Mouse (Mus musculus): Measurements from ENCODE around the gene Pxmp4. TPM values are rescaled to one million over a fixed set of nuclear protein-coding genes. Genes with fewer than 3 reads are reported as not detected.

Gene Pxmp4
- polyA plus RNA-seq, 1 experiment from 2014 or later = 24.5 TPM

DNA sequence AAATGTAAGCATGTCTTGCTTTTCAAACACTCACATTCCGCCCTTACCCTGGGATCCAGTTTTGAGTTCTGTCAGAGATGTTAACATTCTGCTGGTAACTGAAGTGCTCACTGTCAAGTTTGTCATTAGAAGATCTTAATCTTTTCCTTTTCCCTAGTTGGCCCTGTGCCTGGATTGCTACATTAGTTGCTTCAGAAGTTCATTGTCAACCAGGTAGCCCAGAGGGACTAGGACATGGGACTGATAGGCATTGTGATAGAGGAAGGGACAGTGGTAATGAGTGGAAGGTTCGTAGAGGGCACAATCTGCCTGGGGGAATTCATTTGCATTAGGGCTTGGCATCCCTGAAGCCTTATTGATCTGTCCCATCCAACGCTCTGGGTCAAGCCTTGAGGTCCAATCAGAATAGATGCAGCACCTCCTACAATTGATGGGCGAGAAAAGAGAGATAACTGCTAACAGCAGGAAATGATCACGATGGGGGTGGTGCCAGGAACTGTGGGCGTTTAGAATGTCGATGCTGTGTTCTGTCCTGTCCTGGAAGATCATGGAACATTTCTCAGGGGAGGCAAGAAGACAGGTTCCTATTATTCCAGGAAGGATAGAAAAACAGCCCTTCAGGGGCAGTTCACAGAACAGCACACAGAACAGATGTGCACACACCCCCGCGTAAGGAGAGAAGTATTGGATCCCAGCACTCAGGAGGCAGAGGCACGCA is 5.7 kb upstream of the Pxmp4 start:
- WGBS (ENCODE audit: insufficient replicate concordance) = 41% methylated on average over 10 of the region's 10 CpGs
- Histone ChIP-seq H3K36me3 (no peaks in the 10 kb centered on the region), H3K4me1 (peaks cover 57% of the 10 kb centered on the region), H3K27me3 (replicated peaks) (0 out of 2 replicates have a peak, but pooled peaks cover 3% of the 10 kb centered on the region), H3K27ac (no peak overlapping the region), H3K9ac (peak overlapping the region; percentile 5; the same call in 1 of the 2 replicates), H3K4me3 (no peak overlapping the region), H3K4me2 (no peak overlapping the region), H3K9me3 (replicated peaks) (no peaks in the 10 kb centered on the region)
- ATAC-seq = no peak

DNA sequence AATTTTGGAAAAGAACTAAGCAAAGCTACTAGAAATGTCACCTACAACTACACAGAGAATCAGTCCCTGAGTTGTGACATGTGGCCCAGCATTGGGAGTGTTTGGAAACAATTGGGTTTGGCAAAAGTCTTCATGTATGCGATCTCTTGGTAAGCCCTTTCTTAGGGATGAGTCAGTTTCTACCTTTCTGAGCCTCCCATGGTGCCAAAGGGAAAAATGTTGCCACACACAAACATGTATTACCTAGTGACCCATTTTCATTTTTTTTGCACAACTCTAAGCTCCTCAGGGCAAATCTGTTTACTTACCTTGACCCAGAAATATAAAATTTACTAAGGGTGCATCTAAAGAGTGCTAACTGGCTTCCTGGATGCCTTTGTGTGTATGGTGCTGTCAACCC is 3.5 kb upstream of the Pxmp4 start:
- Histone ChIP-seq H3K27ac (no peak overlapping the region), H3K4me3 (no peak overlapping the region), H3K9me3 (replicated peaks) (no peaks in the 10 kb centered on the region), H3K4me1 (peaks cover 54% of the 10 kb centered on the region), H3K4me2 (no peak overlapping the region), H3K9ac (no peak overlapping the region), H3K36me3 (no peaks in the 10 kb centered on the region), H3K27me3 (replicated peaks) (0 out of 2 replicates have a peak, but pooled peaks cover 3% of the 10 kb centered on the region)
- ATAC-seq = no peak
- WGBS (ENCODE audit: insufficient replicate concordance) = 68% methylated on average over 1 of the region's 1 CpGs

DNA sequence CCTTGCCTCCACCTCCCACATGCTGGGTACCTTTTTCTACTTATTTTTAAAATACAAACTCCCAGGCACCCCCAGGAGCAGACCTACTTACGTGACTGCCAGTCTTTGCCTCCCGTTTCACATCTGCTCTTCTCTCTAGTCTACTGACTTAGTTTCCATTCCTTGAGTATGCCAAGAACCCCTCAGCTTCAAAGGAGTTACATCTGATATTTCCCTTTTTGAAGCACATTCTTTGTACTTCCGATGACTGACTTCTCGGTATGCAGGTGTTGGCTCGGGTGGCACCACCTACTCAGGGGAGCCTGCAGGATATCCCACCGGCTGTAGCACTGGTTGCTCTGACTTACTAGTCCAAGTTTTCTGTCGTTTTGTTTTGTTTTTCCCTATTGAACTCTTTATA is 648 bp upstream of the Pxmp4 start:
- H3K9me3 ChIP-seq (replicated peaks) = no peaks in the 10 kb centered on the region
- H3K4me1 ChIP-seq = peaks cover 43% of the 10 kb centered on the region
- H3K4me2 ChIP-seq = peak overlapping the region; percentile 81
- ATAC-seq = 0 out of 2 replicates have a peak, but pooled peaks have one; percentile 0
- peak overlapping the region; percentile 87 for H3K27ac ChIP-seq
- peak overlapping the region; percentile 58 for H3K4me3 ChIP-seq
- 23% methylated on average over 7 of the region's 7 CpGs for WGBS (ENCODE audit: insufficient replicate concordance)
- peak overlapping the region; percentile 65 for H3K9ac ChIP-seq
- H3K36me3 ChIP-seq = 0 out of 2 replicates have a peak, but pooled peaks cover 2% of the 10 kb centered on the region
- H3K27me3 ChIP-seq (replicated peaks) = 0 out of 2 replicates have a peak, but pooled peaks cover 3% of the 10 kb centered on the region

DNA sequence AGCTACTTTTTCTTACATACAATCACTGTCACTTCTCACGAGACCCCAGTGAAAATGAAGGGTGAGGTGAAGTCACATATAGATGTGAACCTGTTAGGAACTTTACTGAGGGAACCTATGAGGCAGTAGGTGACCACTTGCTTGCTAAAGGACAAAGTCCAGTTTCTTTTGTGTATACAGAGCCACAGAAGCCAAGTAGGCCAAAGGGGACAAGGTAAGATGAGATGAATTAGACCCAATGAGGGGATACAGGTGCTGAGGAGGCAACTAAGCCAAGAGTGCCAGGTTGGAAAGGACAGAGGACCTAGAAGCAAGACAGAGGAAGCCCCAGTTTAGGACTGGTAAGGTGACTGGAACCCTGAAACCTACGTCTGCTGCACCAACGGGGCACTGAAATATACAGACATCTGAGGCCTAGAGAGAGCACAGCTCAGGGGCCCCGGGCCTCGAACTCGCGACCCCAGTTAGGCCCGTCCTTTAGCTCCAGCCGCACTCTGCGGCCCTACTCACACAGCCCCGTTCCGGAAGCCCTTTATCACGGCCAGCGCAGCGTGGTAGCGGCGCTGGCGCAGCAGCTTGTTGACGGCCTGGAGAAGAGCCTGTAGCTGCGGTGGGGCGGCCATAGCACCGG is 386 bp downstream of the Pxmp4 start:
- Histone ChIP-seq H3K27ac (peak overlapping the region; percentile 92), H3K9me3 (replicated peaks) (no peaks in the 10 kb centered on the region), H3K4me3 (peak overlapping the region; percentile 85), H3K4me2 (peak overlapping the region; percentile 79), H3K9ac (peak overlapping the region; percentile 92), H3K4me1 (peaks cover 38% of the 10 kb centered on the region), H3K36me3 (0 out of 2 replicates have a peak, but pooled peaks cover 2% of the 10 kb centered on the region), H3K27me3 (replicated peaks) (no peaks in the 10 kb centered on the region)
- WGBS (ENCODE audit: insufficient replicate concordance) = 9% methylated on average over 22 of the region's 22 CpGs
- ATAC-seq = no peak

DNA sequence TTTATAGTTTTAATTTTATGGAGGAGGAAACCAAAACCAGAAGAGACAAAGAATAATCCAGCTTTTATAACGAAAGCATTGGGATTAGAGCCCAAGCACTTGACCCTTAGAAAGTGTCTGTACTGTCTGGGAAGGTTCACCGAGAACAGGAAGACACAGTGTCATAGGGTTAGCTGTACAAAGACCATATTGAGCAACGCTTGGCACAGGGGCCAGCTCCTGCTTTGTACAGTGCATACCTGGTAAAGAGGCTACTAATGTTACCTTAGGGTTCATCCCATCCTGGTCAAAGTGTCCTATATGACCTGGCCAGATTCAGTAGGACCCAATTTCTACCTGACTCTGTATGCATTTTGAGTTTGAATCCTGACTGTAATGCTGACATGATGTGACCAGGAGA is 2.2 kb downstream of the Pxmp4 start:
- Histone ChIP-seq H3K4me2 (no peak overlapping the region), H3K9me3 (replicated peaks) (no peaks in the 10 kb centered on the region), H3K27me3 (replicated peaks) (no peaks in the 10 kb centered on the region), H3K27ac (no peak overlapping the region), H3K4me3 (no peak overlapping the region), H3K36me3 (0 out of 2 replicates have a peak, but pooled peaks cover 8% of the 10 kb centered on the region), H3K9ac (no peak overlapping the region), H3K4me1 (peaks cover 38% of the 10 kb centered on the region)
- no peak for ATAC-seq
- WGBS (ENCODE audit: insufficient replicate concordance) = 64% methylated on average over 3 of the region's 3 CpGs

DNA sequence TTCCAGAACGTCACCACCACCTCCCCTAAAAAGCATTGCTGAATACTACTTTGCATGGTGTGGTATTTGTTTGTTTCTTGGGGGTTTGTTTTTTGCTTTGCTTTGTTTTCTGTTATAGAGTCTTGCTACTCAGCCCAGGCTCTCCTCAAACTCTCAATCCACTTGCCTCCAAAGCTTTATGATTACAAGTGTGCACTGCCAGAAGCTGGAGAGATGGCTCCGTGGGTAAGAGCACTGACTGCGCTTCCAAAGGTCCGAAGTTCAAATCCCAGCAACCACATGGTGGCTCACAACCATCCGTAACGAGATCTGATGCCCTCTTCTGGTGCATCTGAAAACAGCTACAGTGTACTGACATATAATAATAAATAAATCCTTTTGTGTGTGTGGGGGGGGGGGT is 2.9 kb downstream of the Pxmp4 start:
- Histone ChIP-seq H3K27ac (no peak overlapping the region), H3K36me3 (peaks cover 15% of the 10 kb centered on the region; the same call in 1 of the 2 replicates), H3K9me3 (replicated peaks) (no peaks in the 10 kb centered on the region), H3K4me2 (no peak overlapping the region), H3K4me3 (no peak overlapping the region), H3K9ac (no peak overlapping the region), H3K27me3 (replicated peaks) (no peaks in the 10 kb centered on the region), H3K4me1 (peaks cover 34% of the 10 kb centered on the region)
- WGBS (ENCODE audit: insufficient replicate concordance) = 61% methylated on average over 6 of the region's 6 CpGs
- no peak for ATAC-seq

DNA sequence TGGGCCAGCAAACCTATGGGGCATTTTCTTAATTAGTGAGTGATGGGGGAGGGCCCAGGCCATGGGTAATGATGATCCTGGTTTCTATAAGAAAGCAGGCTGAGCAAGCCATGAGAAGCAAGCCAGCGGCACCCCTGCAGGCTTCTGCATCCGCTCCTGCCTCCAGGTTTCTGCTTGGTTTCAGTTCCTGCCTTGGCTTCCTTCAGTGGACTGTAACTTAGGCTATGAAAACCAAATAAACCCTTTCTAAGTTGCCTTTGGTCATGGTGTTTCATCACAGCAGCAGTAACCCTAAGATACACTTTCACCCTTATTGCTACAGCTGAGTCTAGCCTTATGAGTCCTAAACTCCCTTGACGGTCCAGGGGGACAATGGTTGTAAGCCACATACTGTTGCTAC is 6.1 kb downstream of the Pxmp4 start:
- Histone ChIP-seq H3K27me3 (replicated peaks) (no peaks in the 10 kb centered on the region), H3K9ac (no peak overlapping the region), H3K4me1 (peaks cover 9% of the 10 kb centered on the region), H3K4me3 (no peak overlapping the region), H3K4me2 (no peak overlapping the region), H3K9me3 (replicated peaks) (0 out of 2 replicates have a peak, but pooled peaks cover 3% of the 10 kb centered on the region), H3K36me3 (peaks cover 47% of the 10 kb centered on the region), H3K27ac (no peak overlapping the region)
- WGBS (ENCODE audit: insufficient replicate concordance) = 79% methylated on average over 3 of the region's 3 CpGs
- ATAC-seq = no peak

DNA sequence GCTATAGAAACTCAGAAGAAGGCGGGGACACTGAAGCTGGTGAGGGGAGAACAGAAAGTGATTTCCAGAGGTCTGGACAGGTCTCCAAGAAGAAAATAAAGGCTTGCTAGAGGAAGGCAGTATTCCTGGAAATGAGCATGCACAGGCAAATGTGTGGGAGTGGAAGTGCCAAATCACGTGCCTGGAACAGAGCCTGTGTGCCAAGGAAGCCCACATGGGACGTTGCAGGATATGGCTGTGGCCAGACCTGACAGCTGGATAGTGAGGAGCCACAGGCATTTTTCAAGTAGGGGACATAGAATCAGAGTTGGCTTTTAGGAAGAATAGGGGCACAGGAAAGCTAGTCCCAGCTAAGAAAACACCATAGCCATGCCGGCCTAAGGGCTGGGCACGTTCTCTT is 7.7 kb downstream of the Pxmp4 start:
- no peak overlapping the region for H3K4me2 ChIP-seq
- H3K9ac ChIP-seq = no peak overlapping the region
- 77% methylated on average over 5 of the region's 5 CpGs for WGBS (ENCODE audit: insufficient replicate concordance)
- H3K4me3 ChIP-seq = no peak overlapping the region
- H3K36me3 ChIP-seq = peaks cover 55% of the 10 kb centered on the region
- peaks cover 7% of the 10 kb centered on the region; the same call in 1 of the 2 replicates for H3K4me1 ChIP-seq
- no peaks in the 10 kb centered on the region for H3K27me3 ChIP-seq (replicated peaks)
- ATAC-seq = no peak
- 0 out of 2 replicates have a peak, but pooled peaks cover 3% of the 10 kb centered on the region for H3K9me3 ChIP-seq (replicated peaks)
- no peak overlapping the region for H3K27ac ChIP-seq

DNA sequence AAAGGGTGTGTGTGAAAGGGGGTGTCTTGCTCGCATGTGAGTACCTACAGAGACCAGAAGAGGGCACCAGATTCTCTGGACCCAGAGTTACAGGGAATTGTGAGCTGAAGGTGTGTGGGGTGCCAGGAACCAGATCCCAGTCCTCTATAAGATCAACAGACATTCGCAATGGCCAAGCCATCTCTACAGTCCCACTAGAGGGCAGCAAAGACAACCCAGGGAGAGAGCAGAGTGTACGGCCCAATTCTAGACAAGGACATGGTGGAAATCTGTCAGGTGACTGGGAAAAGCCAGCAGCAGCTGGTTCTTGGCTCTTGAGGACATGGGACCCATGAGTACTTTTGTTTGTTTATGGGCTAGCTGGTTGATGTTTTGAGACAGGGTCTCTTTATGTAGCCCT is 10.5 kb downstream of the Pxmp4 start:
- H3K4me3 ChIP-seq = no peak overlapping the region
- H3K9ac ChIP-seq = no peak overlapping the region
- H3K36me3 ChIP-seq = peaks cover 56% of the 10 kb centered on the region
- no peak overlapping the region for H3K4me2 ChIP-seq
- 0 out of 2 replicates have a peak, but pooled peaks cover 3% of the 10 kb centered on the region for H3K9me3 ChIP-seq (replicated peaks)
- H3K27me3 ChIP-seq (replicated peaks) = no peaks in the 10 kb centered on the region
- ATAC-seq = 0 out of 2 replicates have a peak, but pooled peaks have one; percentile 52
- H3K27ac ChIP-seq = no peak overlapping the region
- no peaks in the 10 kb centered on the region for H3K4me1 ChIP-seq
- WGBS (ENCODE audit: insufficient replicate concordance) = 51% methylated on average over 3 of the region's 3 CpGs

DNA sequence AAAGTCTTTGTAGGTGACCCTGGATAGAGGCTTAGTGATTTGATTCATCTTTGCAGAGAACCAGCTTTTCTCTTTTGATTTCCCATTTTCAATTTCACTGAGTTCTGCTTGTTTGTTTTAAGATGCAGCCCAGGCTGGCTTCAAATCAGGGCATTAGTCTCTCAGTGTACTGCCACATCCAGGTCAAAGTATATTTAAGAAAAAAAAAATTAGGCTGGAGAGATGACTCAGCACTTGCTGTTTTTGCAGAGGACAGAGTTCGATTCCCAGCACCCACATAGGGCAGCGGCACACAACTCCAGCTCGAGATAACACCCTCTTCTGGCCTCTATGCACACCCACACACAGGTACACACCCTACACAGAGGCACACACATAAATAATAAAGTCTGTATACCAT is 12.3 kb downstream of the Pxmp4 start:
- peaks cover 67% of the 10 kb centered on the region for H3K36me3 ChIP-seq
- 0 out of 2 replicates have a peak, but pooled peaks cover 3% of the 10 kb centered on the region for H3K9me3 ChIP-seq (replicated peaks)
- no peak for ATAC-seq
- no peak overlapping the region for H3K4me2 ChIP-seq
- H3K9ac ChIP-seq = no peak overlapping the region
- no peak overlapping the region for H3K27ac ChIP-seq
- WGBS (ENCODE audit: insufficient replicate concordance) = 66% methylated on average over 3 of the region's 3 CpGs
- H3K4me1 ChIP-seq = no peaks in the 10 kb centered on the region
- H3K27me3 ChIP-seq (replicated peaks) = no peaks in the 10 kb centered on the region
- no peak overlapping the region for H3K4me3 ChIP-seq

DNA sequence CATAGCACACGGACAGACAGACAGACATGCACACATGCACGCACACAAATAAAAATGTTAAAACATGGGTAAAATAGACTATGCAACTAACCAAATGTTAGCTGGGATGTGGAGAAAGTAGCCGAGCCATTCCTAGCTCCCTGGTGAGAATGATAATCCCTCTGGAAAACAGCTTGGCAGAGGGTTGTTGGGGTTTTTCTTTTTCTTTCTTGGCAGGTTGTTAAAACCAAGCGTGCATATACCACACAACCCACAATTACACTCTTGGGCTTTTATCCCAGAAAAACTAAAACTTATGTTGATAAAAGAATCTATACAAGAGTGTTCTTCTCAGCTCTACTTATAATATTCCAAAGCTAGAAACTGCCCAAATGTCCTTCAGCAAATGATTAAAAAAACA is 14.5 kb downstream of the Pxmp4 start:
- Histone ChIP-seq H3K4me1 (peaks cover 10% of the 10 kb centered on the region), H3K9me3 (replicated peaks) (0 out of 2 replicates have a peak, but pooled peaks cover 3% of the 10 kb centered on the region), H3K27me3 (replicated peaks) (0 out of 2 replicates have a peak, but pooled peaks cover 4% of the 10 kb centered on the region), H3K4me3 (no peak overlapping the region), H3K9ac (no peak overlapping the region), H3K4me2 (no peak overlapping the region), H3K27ac (no peak overlapping the region), H3K36me3 (peaks cover 45% of the 10 kb centered on the region)
- whole genome bisulfite sequencing (ENCODE audit: insufficient replicate concordance) = 83% methylated on average over 4 of the region's 4 CpGs
- ATAC-seq = no peak

DNA sequence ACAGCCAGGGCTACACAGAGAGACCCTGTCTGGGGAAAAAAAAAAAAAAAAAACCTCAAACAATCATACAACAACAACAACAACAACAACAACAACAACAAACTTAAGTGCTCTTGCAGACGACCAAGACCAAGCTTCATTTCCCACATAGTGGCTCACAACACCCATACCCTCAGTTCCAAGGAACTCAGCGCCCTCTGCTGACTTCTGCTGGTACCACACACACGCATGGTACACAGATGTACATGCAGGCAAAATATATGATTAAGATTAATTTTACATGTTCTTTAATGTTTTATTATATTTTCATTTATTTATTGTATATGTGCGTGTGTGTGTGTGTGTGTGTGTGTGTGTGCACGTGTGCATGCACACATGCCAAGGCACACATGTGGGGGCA is 17.1 kb downstream of the Pxmp4 start:
- H3K4me3 ChIP-seq = no peak overlapping the region
- H3K4me2 ChIP-seq = no peak overlapping the region
- H3K36me3 ChIP-seq = peaks cover 21% of the 10 kb centered on the region
- no peak for ATAC-seq
- H3K4me1 ChIP-seq = peaks cover 28% of the 10 kb centered on the region
- 60% methylated on average over 5 of the region's 5 CpGs for WGBS (ENCODE audit: insufficient replicate concordance)
- H3K27me3 ChIP-seq (replicated peaks) = 0 out of 2 replicates have a peak, but pooled peaks cover 4% of the 10 kb centered on the region
- no peak overlapping the region for H3K9ac ChIP-seq
- no peak overlapping the region for H3K27ac ChIP-seq
- H3K9me3 ChIP-seq (replicated peaks) = no peaks in the 10 kb centered on the region

Data from liver, embryonic 12.5 days (tissue).